Mouse (Mus musculus): Measurements from ENCODE around the gene Cux1. TPM values are rescaled to one million over a fixed set of nuclear protein-coding genes. Genes with fewer than 3 reads are reported as not detected.

Gene Cux1
- polyA plus RNA-seq, 1 experiment from 2014 or later = 79.8 TPM

- Histone ChIP-seq H3K4me2 (replicated peaks) (peak overlapping the region; percentile 22; the same call in 1 of the 2 replicates), H3K36me3 (peaks cover 6% of the 10 kb centered on the region), H3K27me3 (peaks cover 17% of the 10 kb centered on the region), H3K4me1 (peaks cover 14% of the 10 kb centered on the region), H3K4me3 (no peak overlapping the region), H3K9ac (no peak overlapping the region), H3K27ac (peak overlapping the region; percentile 62), H3K9me3 (0 out of 2 replicates have a peak, but pooled peaks cover 5% of the 10 kb centered on the region)
- peak; percentile 93 for ATAC-seq (ENCODE audit: insufficient number of reproducible peaks, insufficient read depth, low FRiP score, low TSS enrichment)
- 13% methylated on average over 19 of the region's 19 CpGs for WGBS
These were observed 163.7 kb downstream of the Cux1 start for GRCm38 (mm10) chr5:136403565-136403961.

GRCm38 (mm10) chr5:136402622-136403564 lies 164.4 kb downstream of the Cux1 start:
- WGBS = 45% methylated on average over 15 of the region's 15 CpGs
- H3K9me3 ChIP-seq = 0 out of 2 replicates have a peak, but pooled peaks cover 5% of the 10 kb centered on the region
- peak overlapping the region; percentile 22 for H3K4me2 ChIP-seq (replicated peaks)
- peak overlapping the region; percentile 62 for H3K27ac ChIP-seq
- H3K4me1 ChIP-seq = peaks cover 14% of the 10 kb centered on the region
- no peak for ATAC-seq (ENCODE audit: insufficient number of reproducible peaks, insufficient read depth, low FRiP score, low TSS enrichment)
- H3K4me3 ChIP-seq = no peak overlapping the region
- peaks cover 16% of the 10 kb centered on the region for H3K27me3 ChIP-seq
- peaks cover 6% of the 10 kb centered on the region for H3K36me3 ChIP-seq
- no peak overlapping the region for H3K9ac ChIP-seq

GRCm38 (mm10) chr5:136398706-136399105 lies 168.6 kb downstream of the Cux1 start:
- Histone ChIP-seq H3K4me3 (no peak overlapping the region), H3K9ac (no peak overlapping the region), H3K27ac (no peak overlapping the region), H3K9me3 (no peaks in the 10 kb centered on the region), H3K4me1 (peaks cover 12% of the 10 kb centered on the region), H3K36me3 (no peaks in the 10 kb centered on the region), H3K4me2 (replicated peaks) (no peak overlapping the region), H3K27me3 (peaks cover 17% of the 10 kb centered on the region)
- ATAC-seq (ENCODE audit: insufficient number of reproducible peaks, insufficient read depth, low FRiP score, low TSS enrichment) = no peak
- 89% methylated on average over 3 of the region's 3 CpGs for WGBS

- no peaks in the 10 kb centered on the region for H3K9me3 ChIP-seq
- no peak overlapping the region for H3K27ac ChIP-seq
- no peak overlapping the region for H3K4me3 ChIP-seq
- peaks cover 17% of the 10 kb centered on the region for H3K27me3 ChIP-seq
- 91% methylated on average over 1 of the region's 1 CpGs for WGBS
- H3K4me1 ChIP-seq = 0 out of 2 replicates have a peak, but pooled peaks cover 3% of the 10 kb centered on the region
- no peak overlapping the region for H3K9ac ChIP-seq
- ATAC-seq (ENCODE audit: insufficient number of reproducible peaks, insufficient read depth, low FRiP score, low TSS enrichment) = no peak
- no peaks in the 10 kb centered on the region for H3K36me3 ChIP-seq
- H3K4me2 ChIP-seq (replicated peaks) = no peak overlapping the region
These were observed 170.6 kb downstream of the Cux1 start for GRCm38 (mm10) chr5:136396699-136397098.

GRCm38 (mm10) chr5:136396256-136396655 lies 171.0 kb downstream of the Cux1 start:
- Histone ChIP-seq H3K9me3 (no peaks in the 10 kb centered on the region), H3K4me2 (replicated peaks) (no peak overlapping the region), H3K9ac (no peak overlapping the region), H3K4me3 (no peak overlapping the region), H3K36me3 (no peaks in the 10 kb centered on the region), H3K4me1 (0 out of 2 replicates have a peak, but pooled peaks cover 3% of the 10 kb centered on the region), H3K27me3 (peaks cover 17% of the 10 kb centered on the region), H3K27ac (no peak overlapping the region)
- WGBS = 74% methylated on average over 7 of the region's 7 CpGs
- no peak for ATAC-seq (ENCODE audit: insufficient number of reproducible peaks, insufficient read depth, low FRiP score, low TSS enrichment)

- H3K27me3 ChIP-seq = peaks cover 17% of the 10 kb centered on the region
- H3K4me2 ChIP-seq (replicated peaks) = no peak overlapping the region
- H3K27ac ChIP-seq = no peak overlapping the region
- no peak overlapping the region for H3K9ac ChIP-seq
- H3K4me1 ChIP-seq = 0 out of 2 replicates have a peak, but pooled peaks cover 3% of the 10 kb centered on the region
- no peaks in the 10 kb centered on the region for H3K9me3 ChIP-seq
- H3K4me3 ChIP-seq = no peak overlapping the region
- ATAC-seq (ENCODE audit: insufficient number of reproducible peaks, insufficient read depth, low FRiP score, low TSS enrichment) = no peak
- 85% methylated on average over 3 of the region's 3 CpGs for WGBS
- H3K36me3 ChIP-seq = no peaks in the 10 kb centered on the region
These were observed 171.6 kb downstream of the Cux1 start for GRCm38 (mm10) chr5:136395600-136396195.

- Histone ChIP-seq H3K4me2 (replicated peaks) (no peak overlapping the region), H3K27me3 (peaks cover 17% of the 10 kb centered on the region), H3K9me3 (no peaks in the 10 kb centered on the region), H3K27ac (no peak overlapping the region), H3K4me1 (0 out of 2 replicates have a peak, but pooled peaks cover 3% of the 10 kb centered on the region), H3K36me3 (no peaks in the 10 kb centered on the region), H3K4me3 (no peak overlapping the region), H3K9ac (no peak overlapping the region)
- WGBS = 85% methylated on average over 6 of the region's 6 CpGs
- ATAC-seq (ENCODE audit: insufficient number of reproducible peaks, insufficient read depth, low FRiP score, low TSS enrichment) = no peak
These were observed 172.6 kb downstream of the Cux1 start for GRCm38 (mm10) chr5:136394517-136395212.

GRCm38 (mm10) chr5:136393621-136394020 lies 173.7 kb downstream of the Cux1 start:
- WGBS = 87% methylated on average over 2 of the region's 2 CpGs

GRCm38 (mm10) chr5:136386757-136387156 lies 180.5 kb downstream of the Cux1 start:
- Histone ChIP-seq H3K4me3 (no peak overlapping the region), H3K9me3 (no peaks in the 10 kb centered on the region), H3K36me3 (no peaks in the 10 kb centered on the region; the same call in 1 of the 2 replicates), H3K27ac (no peak overlapping the region), H3K27me3 (no peaks in the 10 kb centered on the region), H3K4me1 (no peaks in the 10 kb centered on the region), H3K4me2 (replicated peaks) (no peak overlapping the region), H3K9ac (no peak overlapping the region)
- 80% methylated on average over 2 of the region's 2 CpGs for WGBS
- ATAC-seq (ENCODE audit: insufficient number of reproducible peaks, insufficient read depth, low FRiP score, low TSS enrichment) = no peak

More at GRCm38 (mm10) chr5:136393621-136394020, 173.7 kb downstream of the Cux1 start:
- H3K27me3 ChIP-seq = peaks cover 17% of the 10 kb centered on the region
- no peak overlapping the region for H3K4me2 ChIP-seq (replicated peaks)
- H3K9ac ChIP-seq = no peak overlapping the region
- H3K4me3 ChIP-seq = no peak overlapping the region
- H3K9me3 ChIP-seq = no peaks in the 10 kb centered on the region
- no peak for ATAC-seq (ENCODE audit: insufficient number of reproducible peaks, insufficient read depth, low FRiP score, low TSS enrichment)
- H3K27ac ChIP-seq = no peak overlapping the region
- no peaks in the 10 kb centered on the region for H3K36me3 ChIP-seq
- 0 out of 2 replicates have a peak, but pooled peaks cover 3% of the 10 kb centered on the region for H3K4me1 ChIP-seq

GRCm38 (mm10) chr5:136385161-136385560 lies 182.1 kb downstream of the Cux1 start:
- Histone ChIP-seq H3K9ac (no peak overlapping the region), H3K4me2 (replicated peaks) (no peak overlapping the region), H3K27ac (no peak overlapping the region), H3K9me3 (no peaks in the 10 kb centered on the region), H3K27me3 (no peaks in the 10 kb centered on the region), H3K4me3 (no peak overlapping the region), H3K4me1 (no peaks in the 10 kb centered on the region), H3K36me3 (no peaks in the 10 kb centered on the region; the same call in 1 of the 2 replicates)
- ATAC-seq (ENCODE audit: insufficient number of reproducible peaks, insufficient read depth, low FRiP score, low TSS enrichment) = no peak
- WGBS = 91% methylated on average over 3 of the region's 3 CpGs

GRCm38 (mm10) chr5:136382261-136383005 lies 184.9 kb downstream of the Cux1 start:
- WGBS = 86% methylated on average over 9 of the region's 9 CpGs

More at GRCm38 (mm10) chr5:136382261-136383005, 184.9 kb downstream of the Cux1 start:
- Histone ChIP-seq H3K4me1 (no peaks in the 10 kb centered on the region), H3K4me3 (no peak overlapping the region), H3K36me3 (no peaks in the 10 kb centered on the region; the same call in 1 of the 2 replicates), H3K9me3 (no peaks in the 10 kb centered on the region), H3K4me2 (replicated peaks) (no peak overlapping the region), H3K27ac (no peak overlapping the region), H3K9ac (no peak overlapping the region), H3K27me3 (no peaks in the 10 kb centered on the region)
- no peak for ATAC-seq (ENCODE audit: insufficient number of reproducible peaks, insufficient read depth, low FRiP score, low TSS enrichment)
